Mouse (Mus musculus): ENCODE measurements around the gene Eri3. TPM values are rescaled to one million over a fixed set of nuclear protein-coding genes. Genes with fewer than 3 reads are reported as not detected.

Gene Eri3
- polyA plus RNA-seq, 1 experiment: 201 TPM

DNA sequence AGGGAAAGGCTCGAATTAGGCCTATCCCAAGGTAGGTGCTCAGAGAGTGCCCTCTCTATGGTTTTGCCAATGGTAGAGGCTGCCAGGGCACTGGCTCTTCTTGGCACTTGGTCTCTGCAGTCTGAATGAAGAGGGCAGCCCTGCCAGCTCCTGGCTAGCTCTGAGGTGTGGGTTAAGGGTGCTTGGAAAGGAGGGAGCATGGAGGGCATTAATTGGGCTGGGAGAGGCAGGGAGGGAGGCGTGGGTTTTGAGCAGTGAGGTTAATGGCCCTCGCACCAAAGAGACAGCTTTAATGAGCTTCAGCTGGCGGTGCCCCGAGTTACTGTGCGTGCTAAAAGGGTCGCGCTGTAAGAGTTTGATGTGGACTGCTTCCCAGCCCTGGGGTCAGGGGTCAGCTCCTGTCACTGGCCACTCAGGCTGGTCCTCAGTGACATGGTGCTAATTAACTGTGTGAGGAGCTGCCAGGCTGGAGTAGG, 101.5 kb downstream of the Eri3 start:
- TF ChIP-seq CTCF (IDR thresholded peaks at IDR 0.05; ENCODE audit: extremely low read depth, insufficient read depth, low read length) (no peak), POLR2A (IDR thresholded peaks at IDR 0.05; ENCODE audit: extremely low read depth, insufficient read depth, low read length) (no peak)
- peaks cover 3% of the 10 kb centered on the region; the same call in 1 of the 2 replicates for H3K4me1 ChIP-seq (ENCODE audit: control insufficient read depth, insufficient read depth, low read length)
- H3K4me3 ChIP-seq (ENCODE audit: insufficient read depth, low read length): no peak overlapping the region
- no peak overlapping the region for H3K27ac ChIP-seq (ENCODE audit: insufficient read depth, low read length)

- Histone ChIP-seq H3K27ac (ENCODE audit: insufficient read depth, low read length) (no peak overlapping the region), H3K4me1 (ENCODE audit: control insufficient read depth, insufficient read depth, low read length) (no peaks in the 10 kb centered on the region), H3K4me3 (ENCODE audit: insufficient read depth, low read length) (no peak overlapping the region)
- TF ChIP-seq CTCF (IDR thresholded peaks at IDR 0.05; ENCODE audit: extremely low read depth, insufficient read depth, low read length): no peak
- TF ChIP-seq POLR2A (IDR thresholded peaks at IDR 0.05; ENCODE audit: extremely low read depth, insufficient read depth, low read length): no peak
These were observed 102.6 kb downstream of the Eri3 start for GRCm38 (mm10) chr4:117652727-117653126.

DNA sequence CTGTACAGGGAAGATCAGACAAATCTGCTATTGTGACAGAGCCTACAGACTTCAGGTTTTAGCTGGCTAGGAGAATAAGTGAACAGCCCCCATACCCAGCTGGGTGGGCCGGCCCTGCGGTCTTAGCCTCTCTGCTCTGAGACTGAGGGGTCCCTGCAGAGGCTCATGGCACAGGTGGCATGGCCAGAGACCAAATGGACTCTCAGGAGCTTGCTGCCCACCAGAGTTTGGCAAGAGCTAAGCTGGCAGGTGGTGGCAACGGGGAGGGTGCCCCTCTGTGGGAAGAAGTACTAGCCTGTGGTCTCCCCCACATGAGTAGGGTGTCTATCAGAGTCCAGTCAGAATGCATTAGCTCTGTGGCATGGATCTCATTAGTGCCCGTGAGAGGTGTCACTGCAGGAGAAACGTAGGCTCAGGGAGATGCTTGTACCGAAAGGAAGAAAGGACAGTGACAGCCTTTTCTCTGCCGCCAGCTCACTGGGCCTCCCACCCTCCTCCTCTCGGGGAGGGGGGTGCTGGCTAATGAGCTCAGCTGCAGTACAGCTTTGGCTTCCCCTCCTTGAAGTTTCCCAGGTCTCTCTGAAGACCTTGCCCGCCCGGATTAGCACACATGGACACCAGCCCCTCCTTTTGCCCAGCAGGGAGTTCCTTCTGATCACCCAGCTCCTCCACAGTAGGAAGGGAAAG, 104.0 kb downstream of the Eri3 start:
- H3K27ac ChIP-seq (ENCODE audit: insufficient read depth, low read length): no peak overlapping the region
- no peak for TF ChIP-seq POLR2A (IDR thresholded peaks at IDR 0.05; ENCODE audit: extremely low read depth, insufficient read depth, low read length)
- no peak for TF ChIP-seq CTCF (IDR thresholded peaks at IDR 0.05; ENCODE audit: extremely low read depth, insufficient read depth, low read length)
- no peaks in the 10 kb centered on the region for H3K4me1 ChIP-seq (ENCODE audit: control insufficient read depth, insufficient read depth, low read length)
- no peak overlapping the region for H3K4me3 ChIP-seq (ENCODE audit: insufficient read depth, low read length)

DNA sequence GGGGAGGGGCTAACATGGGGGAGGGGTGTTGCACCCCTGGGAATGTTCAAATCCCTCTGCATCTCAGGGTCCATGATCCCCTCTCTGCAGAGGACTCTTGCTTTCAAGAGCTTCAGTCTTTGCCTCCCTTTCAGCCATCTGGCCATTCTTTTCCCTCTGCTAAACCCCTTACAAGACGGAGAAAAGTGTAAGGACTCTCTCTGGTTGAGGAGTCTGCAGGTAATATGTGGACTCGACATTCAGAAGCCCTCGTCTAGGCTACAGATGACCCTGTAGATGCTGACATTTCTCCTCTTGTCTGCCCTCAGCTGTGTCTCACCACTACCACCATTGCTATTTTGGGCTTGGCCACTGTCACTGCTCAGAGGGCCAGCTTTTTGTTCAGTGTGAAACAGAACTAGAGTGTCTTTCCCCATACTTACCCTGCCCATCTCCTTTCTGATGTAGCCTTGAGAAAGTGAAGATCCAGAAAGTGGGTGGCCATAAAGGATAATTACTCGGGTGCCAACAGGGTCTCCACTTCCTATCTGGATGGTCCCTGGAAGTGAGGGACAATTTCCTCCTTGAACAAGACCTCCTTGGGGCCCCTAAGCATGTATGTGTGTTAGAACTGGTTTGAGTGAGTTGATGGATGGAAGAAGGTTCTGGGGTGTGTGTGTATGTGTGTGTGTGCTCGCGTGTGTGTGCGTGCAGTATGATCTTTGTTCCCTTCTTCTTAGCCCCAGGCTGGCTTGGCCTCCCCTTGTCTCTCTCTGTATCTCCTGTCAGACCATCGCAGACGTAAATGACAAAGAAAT, 104.7 kb downstream of the Eri3 start:
- no peaks in the 10 kb centered on the region for H3K4me1 ChIP-seq (ENCODE audit: control insufficient read depth, insufficient read depth, low read length)
- H3K4me3 ChIP-seq (ENCODE audit: insufficient read depth, low read length): no peak overlapping the region
- TF ChIP-seq POLR2A (IDR thresholded peaks at IDR 0.05; ENCODE audit: extremely low read depth, insufficient read depth, low read length) (no peak), CTCF (IDR thresholded peaks at IDR 0.05; ENCODE audit: extremely low read depth, insufficient read depth, low read length) (no peak)
- H3K27ac ChIP-seq (ENCODE audit: insufficient read depth, low read length): no peak overlapping the region

DNA sequence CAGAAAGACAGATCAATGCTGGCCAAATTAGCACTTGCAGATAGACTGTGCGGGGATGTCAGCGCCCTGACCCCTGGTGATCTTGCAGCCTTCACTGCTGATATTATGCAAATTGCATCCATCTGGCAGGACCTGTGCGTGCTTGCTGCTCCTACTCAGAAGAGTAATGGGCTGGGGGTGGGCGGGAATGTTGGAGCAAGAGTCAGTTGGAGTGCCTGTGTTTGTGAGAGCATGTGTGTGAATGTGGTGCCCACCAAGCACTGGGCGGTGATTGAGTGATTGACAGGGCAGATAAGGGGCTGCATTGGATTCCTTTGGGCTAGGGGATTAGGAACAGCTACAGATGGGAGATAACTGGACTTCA, 105.3 kb downstream of the Eri3 start:
- H3K27ac ChIP-seq (ENCODE audit: insufficient read depth, low read length): no peak overlapping the region

GRCm38 (mm10) chr4:117656961-117657360, 106.8 kb downstream of the Eri3 start:
- TF ChIP-seq POLR2A (IDR thresholded peaks at IDR 0.05; ENCODE audit: extremely low read depth, insufficient read depth, low read length) (no peak), CTCF (IDR thresholded peaks at IDR 0.05; ENCODE audit: extremely low read depth, insufficient read depth, low read length) (no peak)
- Histone ChIP-seq H3K27ac (ENCODE audit: insufficient read depth, low read length) (no peak overlapping the region), H3K4me1 (ENCODE audit: control insufficient read depth, insufficient read depth, low read length) (no peaks in the 10 kb centered on the region)

More for the DNA sequence above, 105.3 kb downstream of the Eri3 start:
- Histone ChIP-seq H3K4me3 (ENCODE audit: insufficient read depth, low read length) (no peak overlapping the region), H3K4me1 (ENCODE audit: control insufficient read depth, insufficient read depth, low read length) (no peaks in the 10 kb centered on the region)
- TF ChIP-seq CTCF (IDR thresholded peaks at IDR 0.05; ENCODE audit: extremely low read depth, insufficient read depth, low read length) (no peak), POLR2A (IDR thresholded peaks at IDR 0.05; ENCODE audit: extremely low read depth, insufficient read depth, low read length) (no peak)

DNA sequence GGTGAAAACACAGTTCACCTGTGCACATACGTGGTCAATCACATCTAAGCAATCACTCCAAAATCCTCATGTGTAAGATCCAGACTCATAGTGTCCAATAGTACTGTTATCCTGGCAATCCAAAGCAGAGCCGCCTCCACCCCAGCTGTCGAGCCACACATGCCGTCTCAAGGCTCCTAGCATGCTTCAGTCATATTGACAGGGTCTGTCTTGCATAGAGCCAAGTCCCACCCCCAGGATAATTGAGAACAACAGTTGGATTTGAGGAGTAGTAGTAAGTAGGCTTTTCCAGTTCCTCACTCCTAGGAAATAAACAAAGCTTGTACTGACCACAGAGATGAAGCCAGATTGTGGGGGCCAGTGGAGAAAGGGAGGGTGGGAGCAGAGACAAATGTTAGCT, 107.5 kb downstream of the Eri3 start:
- H3K27ac ChIP-seq (ENCODE audit: insufficient read depth, low read length): no peak overlapping the region
- no peaks in the 10 kb centered on the region for H3K4me1 ChIP-seq (ENCODE audit: control insufficient read depth, insufficient read depth, low read length)
- no peak overlapping the region for H3K4me3 ChIP-seq (ENCODE audit: insufficient read depth, low read length)
- TF ChIP-seq POLR2A (IDR thresholded peaks at IDR 0.05; ENCODE audit: extremely low read depth, insufficient read depth, low read length): no peak
- no peak for TF ChIP-seq CTCF (IDR thresholded peaks at IDR 0.05; ENCODE audit: extremely low read depth, insufficient read depth, low read length)

More at GRCm38 (mm10) chr4:117656961-117657360, 106.8 kb downstream of the Eri3 start:
- no peak overlapping the region for H3K4me3 ChIP-seq (ENCODE audit: insufficient read depth, low read length)

- Histone ChIP-seq H3K27ac (ENCODE audit: insufficient read depth, low read length) (no peak overlapping the region), H3K4me1 (ENCODE audit: control insufficient read depth, insufficient read depth, low read length) (no peaks in the 10 kb centered on the region), H3K4me3 (ENCODE audit: insufficient read depth, low read length) (no peak overlapping the region)
- TF ChIP-seq POLR2A (IDR thresholded peaks at IDR 0.05; ENCODE audit: extremely low read depth, insufficient read depth, low read length) (no peak), CTCF (IDR thresholded peaks at IDR 0.05; ENCODE audit: extremely low read depth, insufficient read depth, low read length) (peak; percentile 18; the same call in 1 of the 2 replicates)
These were observed 108.6 kb downstream of the Eri3 start for GRCm38 (mm10) chr4:117658582-117659444.

GRCm38 (mm10) chr4:117660001-117660400, 109.8 kb downstream of the Eri3 start:
- H3K4me3 ChIP-seq (ENCODE audit: insufficient read depth, low read length): no peak overlapping the region
- H3K4me1 ChIP-seq (ENCODE audit: control insufficient read depth, insufficient read depth, low read length): no peaks in the 10 kb centered on the region
- TF ChIP-seq POLR2A (IDR thresholded peaks at IDR 0.05; ENCODE audit: extremely low read depth, insufficient read depth, low read length) (no peak), CTCF (IDR thresholded peaks at IDR 0.05; ENCODE audit: extremely low read depth, insufficient read depth, low read length) (no peak)
- H3K27ac ChIP-seq (ENCODE audit: insufficient read depth, low read length): no peak overlapping the region

All from cortical plate, adult 2 months (tissue).